ENCODE assay signal across 19 mouse cellular contexts in the genomic region with DNA sequence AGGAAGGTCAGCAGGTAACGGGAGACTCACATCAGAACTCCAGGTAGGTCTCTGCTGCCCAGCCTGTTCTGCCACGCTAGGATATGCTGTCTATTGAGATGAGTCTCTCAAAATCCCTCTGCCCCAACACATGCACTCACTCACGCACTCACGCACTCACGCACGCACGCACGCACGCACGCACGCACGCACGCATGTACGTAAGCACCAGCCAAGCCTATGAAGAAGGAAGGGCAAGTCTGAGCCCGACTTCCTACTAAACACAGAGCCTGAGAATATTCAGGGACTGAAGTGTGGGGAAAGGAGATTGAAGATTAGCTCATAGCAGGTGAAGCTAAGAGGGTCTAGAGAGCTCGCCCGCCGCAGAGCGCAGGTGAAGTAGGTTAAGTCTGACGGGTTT.
"Had no signal": no experiment of that assay in that cellular context is flagged by ENCODE, and none has a peak within 500 bp of the region (broad histone marks: within the 10 kb centered on the region; RNA-seq: fewer than 3 reads in every experiment).

No protein-coding gene starts in this region.

- ATAC-seq: midbrain, embryonic 13.5 days; midbrain, embryonic 16.5 days had no signal

- H3K4me2 ChIP-seq: limb, embryonic 13.5 days; liver, embryonic 13.5 days; midbrain, embryonic 13.5 days; neural tube, embryonic 13.5 days had no signal

- H3K4me3 ChIP-seq: layer of hippocampus, adult 2 months; limb, embryonic 10.5 days; limb, embryonic 13.5 days; liver, embryonic 13.5 days; midbrain, embryonic 13.5 days; myocyte; neural tube, embryonic 13.5 days had no signal

- H3K4me1 ChIP-seq: limb, embryonic 10.5 days; limb, embryonic 13.5 days; midbrain, embryonic 13.5 days; neural tube, embryonic 13.5 days had no signal

- DNase-seq: kidney, adult 11 months; kidney, adult 9 months; kidney, postnatal 25 days; layer of hippocampus, adult 9-11 months; liver, embryonic 13.5 days; lung, adult 2 months; lung, postnatal 14 days; lung, postnatal 4 days; retina, postnatal 1 day; thymus, adult 2 months; thymus, postnatal 25 days had no signal

- H3K27me3 ChIP-seq: limb, embryonic 13.5 days; liver, embryonic 13.5 days; midbrain, embryonic 13.5 days; neural tube, embryonic 13.5 days had no signal

- H3K36me3 ChIP-seq: limb, embryonic 10.5 days; limb, embryonic 13.5 days; liver, embryonic 13.5 days; midbrain, embryonic 13.5 days; neural tube, embryonic 13.5 days had no signal

- H3K9me3 ChIP-seq: limb, embryonic 10.5 days; limb, embryonic 13.5 days; liver, embryonic 13.5 days; midbrain, embryonic 13.5 days; neural tube, embryonic 13.5 days had no signal

- H3K27ac ChIP-seq: kidney, postnatal 0 days; layer of hippocampus, adult 2 months; limb, embryonic 10.5 days; limb, embryonic 13.5 days; liver, embryonic 13.5 days; midbrain, embryonic 13.5 days; neural tube, embryonic 13.5 days had no signal

- H3K9ac ChIP-seq: limb, embryonic 13.5 days; liver, embryonic 13.5 days; midbrain, embryonic 13.5 days; neural tube, embryonic 13.5 days had no signal
